Mouse (Mus musculus): ENCODE data around the gene Rgs7. TPM values are rescaled to one million over a fixed set of nuclear protein-coding genes. Genes with fewer than 3 reads are reported as not detected.

The Rgs7 gene
- polyA plus RNA-seq, 1 experiment from 2014 or later = 0.27 TPM

- POLR2A ChIA-PET = no interaction called here
- DNase-seq (ENCODE audit: low read depth, low spot score) (no peak), ATAC-seq (no peak)
- no peaks in the 10 kb centered on the region for H3K27me3 ChIP-seq
- CTCF ChIA-PET = no interaction called here
- no peak for TF ChIP-seq CTCF (IDR thresholded peaks at IDR 0.05)
- in situ Hi-C loops (cut with MboI; ENCODE audit: low pct_unique_long_range_greater_than_20kb) = no loop called here
Measured at GRCm38 (mm10) chr1:175219563-175219962, 272.7 kb downstream of the Rgs7 start.

- CTCF ChIA-PET = no interaction called here
- TF ChIP-seq CTCF (IDR thresholded peaks at IDR 0.05) = no peak
- no peaks in the 10 kb centered on the region for H3K27me3 ChIP-seq
- in situ Hi-C loops (cut with MboI; ENCODE audit: low pct_unique_long_range_greater_than_20kb) = no loop called here
- DNase-seq (ENCODE audit: low read depth, low spot score) (no peak), ATAC-seq (no peak)
- POLR2A ChIA-PET = no interaction called here
Measured at GRCm38 (mm10) chr1:175207004-175207403, 285.3 kb downstream of the Rgs7 start.

- DNase-seq (ENCODE audit: low read depth, low spot score) (no peak), ATAC-seq (no peak)
- in situ Hi-C loops (cut with MboI; ENCODE audit: low pct_unique_long_range_greater_than_20kb) = no loop called here
- ChIA-PET POLR2A (no interaction called here), CTCF (no interaction called here)
- H3K27me3 ChIP-seq = no peaks in the 10 kb centered on the region
- TF ChIP-seq CTCF (IDR thresholded peaks at IDR 0.05) = no peak
Measured at GRCm38 (mm10) chr1:175205633-175206032, 286.7 kb downstream of the Rgs7 start.

- ChIA-PET CTCF (no interaction called here), POLR2A (no interaction called here)
- ATAC-seq = no peak
- TF ChIP-seq CTCF (IDR thresholded peaks at IDR 0.05) = no peak
- no peaks in the 10 kb centered on the region for H3K27me3 ChIP-seq
- in situ Hi-C loops (cut with MboI; ENCODE audit: low pct_unique_long_range_greater_than_20kb) = no loop called here
- DNase-seq (ENCODE audit: low read depth, low spot score) = no peak
Measured at GRCm38 (mm10) chr1:175203544-175203943, 288.8 kb downstream of the Rgs7 start.

- DNase-seq (ENCODE audit: low read depth, low spot score) (no peak), ATAC-seq (no peak)
- POLR2A ChIA-PET = no interaction called here
- in situ Hi-C loops (cut with MboI; ENCODE audit: low pct_unique_long_range_greater_than_20kb) = no loop called here
- CTCF ChIA-PET = no interaction called here
- TF ChIP-seq CTCF (IDR thresholded peaks at IDR 0.05) = no peak
- no peaks in the 10 kb centered on the region for H3K27me3 ChIP-seq
Measured at GRCm38 (mm10) chr1:175202902-175203301, 289.4 kb downstream of the Rgs7 start.

GRCm38 (mm10) chr1:175198881-175199280 lies 293.4 kb downstream of the Rgs7 start:
- in situ Hi-C loops (cut with MboI; ENCODE audit: low pct_unique_long_range_greater_than_20kb) = no loop called here
- DNase-seq (ENCODE audit: low read depth, low spot score) (no peak), ATAC-seq (no peak)
- no peaks in the 10 kb centered on the region for H3K27me3 ChIP-seq
- ChIA-PET POLR2A (no interaction called here), CTCF (no interaction called here)
- no peak for TF ChIP-seq CTCF (IDR thresholded peaks at IDR 0.05)

- CTCF ChIA-PET = no interaction called here
- no peak for TF ChIP-seq CTCF (IDR thresholded peaks at IDR 0.05)
- no peak for DNase-seq (ENCODE audit: low read depth, low spot score)
- POLR2A ChIA-PET = no interaction called here
- in situ Hi-C loops (cut with MboI; ENCODE audit: low pct_unique_long_range_greater_than_20kb) = no loop called here
- ATAC-seq = no peak
- no peaks in the 10 kb centered on the region for H3K27me3 ChIP-seq
Measured at GRCm38 (mm10) chr1:175195806-175196205, 296.5 kb downstream of the Rgs7 start.

GRCm38 (mm10) chr1:175188186-175188585 lies 304.1 kb downstream of the Rgs7 start:
- no peak for DNase-seq (ENCODE audit: low read depth, low spot score)

GRCm38 (mm10) chr1:175185211-175185610 lies 307.1 kb downstream of the Rgs7 start:
- no peak for ATAC-seq
- ChIA-PET CTCF (no interaction called here), POLR2A (no interaction called here)
- TF ChIP-seq CTCF (IDR thresholded peaks at IDR 0.05) = no peak
- in situ Hi-C loops (cut with MboI; ENCODE audit: low pct_unique_long_range_greater_than_20kb) = no loop called here
- H3K27me3 ChIP-seq = no peaks in the 10 kb centered on the region
- no peak for DNase-seq (ENCODE audit: low read depth, low spot score)

More at GRCm38 (mm10) chr1:175188186-175188585, 304.1 kb downstream of the Rgs7 start:
- TF ChIP-seq CTCF (IDR thresholded peaks at IDR 0.05) = no peak
- in situ Hi-C loops (cut with MboI; ENCODE audit: low pct_unique_long_range_greater_than_20kb) = no loop called here
- ChIA-PET CTCF (no interaction called here), POLR2A (no interaction called here)
- no peak for ATAC-seq
- H3K27me3 ChIP-seq = no peaks in the 10 kb centered on the region

- H3K27me3 ChIP-seq = no peaks in the 10 kb centered on the region
- POLR2A ChIA-PET = no interaction called here
- DNase-seq (ENCODE audit: low read depth, low spot score) (no peak), ATAC-seq (no peak)
- CTCF ChIA-PET = no interaction called here
- in situ Hi-C loops (cut with MboI; ENCODE audit: low pct_unique_long_range_greater_than_20kb) = no loop called here
- no peak for TF ChIP-seq CTCF (IDR thresholded peaks at IDR 0.05)
Measured at GRCm38 (mm10) chr1:175184736-175185135, 307.6 kb downstream of the Rgs7 start.

GRCm38 (mm10) chr1:175178733-175179132 lies 313.6 kb downstream of the Rgs7 start:
- no peak for DNase-seq (ENCODE audit: low read depth, low spot score)
- ATAC-seq = no peak
- POLR2A ChIA-PET = no interaction called here
- no peaks in the 10 kb centered on the region for H3K27me3 ChIP-seq
- in situ Hi-C loops (cut with MboI; ENCODE audit: low pct_unique_long_range_greater_than_20kb) = no loop called here
- no peak for TF ChIP-seq CTCF (IDR thresholded peaks at IDR 0.05)
- CTCF ChIA-PET = no interaction called here

- ChIA-PET POLR2A (no interaction called here), CTCF (no interaction called here)
- ATAC-seq (no peak), DNase-seq (ENCODE audit: low read depth, low spot score) (no peak)
- in situ Hi-C loops (cut with MboI; ENCODE audit: low pct_unique_long_range_greater_than_20kb) = no loop called here
- H3K27me3 ChIP-seq = no peaks in the 10 kb centered on the region
- TF ChIP-seq CTCF (IDR thresholded peaks at IDR 0.05) = no peak
Measured at GRCm38 (mm10) chr1:175174918-175175675, 317.2 kb downstream of the Rgs7 start.
